Mouse (Mus musculus) thymus, postnatal 4 days (tissue): ENCODE measurements around the gene Sf3b3.
"Not testable (repeated sequence)": the region's sequence is repeated elsewhere in the genome, so short reads cannot be mapped to it uniquely, and the experiment has no call there.

Experiments used
- DNase-seq: peaks from one replicate; pipeline ENCODE4 v3.0.0; 2021

Gene Sf3b3

GRCm38 (mm10) chr8:110804825-110805514, 41.6 kb downstream of the Sf3b3 start:
- DNase-seq: peak; percentile 35

- DNase-seq: peak; percentile 52
Measured at GRCm38 (mm10) chr8:110803856-110804255, 42.7 kb downstream of the Sf3b3 start.

- DNase-seq: no peak
Measured at GRCm38 (mm10) chr8:110802988-110803387, 43.6 kb downstream of the Sf3b3 start.

- DNase-seq: no peak
Measured at GRCm38 (mm10) chr8:110797086-110797485, 49.5 kb downstream of the Sf3b3 start.

GRCm38 (mm10) chr8:110794363-110794965, 52.1 kb downstream of the Sf3b3 start:
- no peak for DNase-seq

- DNase-seq: no peak
Measured at GRCm38 (mm10) chr8:110793936-110794335, 52.7 kb downstream of the Sf3b3 start.

- DNase-seq: no peak
Measured at GRCm38 (mm10) chr8:110793511-110793910, 53.1 kb downstream of the Sf3b3 start.

- DNase-seq: no peak
Measured at GRCm38 (mm10) chr8:110792574-110793200, 53.9 kb downstream of the Sf3b3 start.

GRCm38 (mm10) chr8:110791164-110791563, 55.4 kb downstream of the Sf3b3 start:
- DNase-seq: no peak

- DNase-seq: no peak
Measured at GRCm38 (mm10) chr8:110790270-110790669, 56.3 kb downstream of the Sf3b3 start.

GRCm38 (mm10) chr8:110789571-110789970, 57.0 kb downstream of the Sf3b3 start:
- no peak for DNase-seq

- no peak for DNase-seq
Measured at GRCm38 (mm10) chr8:110788981-110789380, 57.6 kb downstream of the Sf3b3 start.

GRCm38 (mm10) chr8:110787411-110787954, 59.1 kb downstream of the Sf3b3 start:
- DNase-seq: no peak

- DNase-seq: no peak
Measured at GRCm38 (mm10) chr8:110786934-110787333, 59.7 kb downstream of the Sf3b3 start.

GRCm38 (mm10) chr8:110786501-110786900, 60.1 kb downstream of the Sf3b3 start:
- DNase-seq: not testable (repeated sequence)

- no peak for DNase-seq
Measured at GRCm38 (mm10) chr8:110785366-110785765, 61.2 kb downstream of the Sf3b3 start.

- no peak for DNase-seq
Measured at GRCm38 (mm10) chr8:110779924-110780718, 66.5 kb downstream of the Sf3b3 start.

GRCm38 (mm10) chr8:110776335-110776734, 70.3 kb downstream of the Sf3b3 start:
- no peak for DNase-seq

- DNase-seq: no peak
Measured at GRCm38 (mm10) chr8:110775721-110776120, 70.9 kb downstream of the Sf3b3 start.

- DNase-seq: peak; percentile 52
Measured at GRCm38 (mm10) chr8:110775316-110775715, 71.3 kb downstream of the Sf3b3 start.

- DNase-seq: no peak
Measured at GRCm38 (mm10) chr8:110774725-110775124, 71.9 kb downstream of the Sf3b3 start.

- no peak for DNase-seq
Measured at GRCm38 (mm10) chr8:110774047-110774446, 72.5 kb downstream of the Sf3b3 start.

- DNase-seq: no peak
Measured at GRCm38 (mm10) chr8:110772452-110772851, 74.1 kb downstream of the Sf3b3 start.
